Comparison of ENCODE assay signal across 9 mouse cellular contexts in genomic region chr6:118984181-118984901, GRCm38 (mm10).
A peak's percentile ranks its signal among the peaks of the same experiment; 100 is the strongest.
DNase-seq lines count a peak whose midpoint lies in the region; ATAC-seq and TF ChIP-seq lines count a peak whose summit lies in the region.
"Had no signal": no experiment of that assay in that cellular context is flagged by ENCODE, and none has a peak within 500 bp of the region (broad histone marks: within the 10 kb centered on the region; RNA-seq: fewer than 3 reads in every experiment).

No protein-coding gene starts in this region.

- TF ChIP-seq CTCF in embryonic fibroblast, embryonic 13.5 days (IDR thresholded peaks at IDR 0.05; ENCODE audit: borderline replicate concordance, insufficient read depth, low read length): no peak

- TF ChIP-seq POLR2A in embryonic fibroblast, embryonic 13.5 days (IDR thresholded peaks at IDR 0.05; ENCODE audit: low read depth, low read length): no peak

- no peak overlapping the region for H3K4me3 ChIP-seq in embryonic fibroblast, embryonic 13.5 days (ENCODE audit: insufficient read depth, low read length)
- H3K4me3 ChIP-seq: liver, embryonic 13.5 days had no signal

- no peak for ATAC-seq in granulocyte monocyte progenitor cell, adult 5-6 weeks (replicated peaks; ENCODE audit: poor library complexity, severe bottlenecking)
- ATAC-seq in CD4-positive, CD25-positive, alpha-beta regulatory T cell, adult 4 months: no peak

- H3K27ac ChIP-seq in embryonic fibroblast, embryonic 13.5 days (ENCODE audit: insufficient read depth, low read length): peak overlapping the region; percentile 88
- H3K27ac ChIP-seq: liver, embryonic 13.5 days had no signal

- DNase-seq in heart, adult 11 months: peak; percentile 93
- DNase-seq in heart, postnatal 4 days: no peak
- peak; percentile 49 for DNase-seq in adrenal gland, postnatal 10 days
- DNase-seq in lung, postnatal 36 days: peak; percentile 70
- DNase-seq in right cerebral cortex, postnatal 10 days (ENCODE audit: low spot score in 2 of 2): no peak
- DNase-seq: liver, embryonic 13.5 days had no signal

- peaks cover 20% of the 10 kb centered on the region for H3K4me1 ChIP-seq in embryonic fibroblast, embryonic 13.5 days (ENCODE audit: control insufficient read depth, insufficient read depth, low read length)

Comparison
In these comparisons a context has a peak if more than half of its experiments do, and no peak if none do; other contexts are left out.
1. DNase-seq: peak in heart, adult 11 months (single experiment), adrenal gland, postnatal 10 days (single experiment) and lung, postnatal 36 days (single experiment); none in heart, postnatal 4 days (single experiment) and right cerebral cortex, postnatal 10 days (0 of 2).